Mouse (Mus musculus) mouse trophoblast stem cell (cell line): ENCODE data around the gene Ccdc102a.

Source experiments
- in situ Hi-C, 2 experiments: fragments of 300-500 bp; cut with MseI, MboI; formaldehyde crosslinking; loops; 2 replicates in 1 of 2; 3 replicates in 1 of 2; pipeline ENCODE4 v1.15.1; 2025

The Ccdc102a gene

DNA sequence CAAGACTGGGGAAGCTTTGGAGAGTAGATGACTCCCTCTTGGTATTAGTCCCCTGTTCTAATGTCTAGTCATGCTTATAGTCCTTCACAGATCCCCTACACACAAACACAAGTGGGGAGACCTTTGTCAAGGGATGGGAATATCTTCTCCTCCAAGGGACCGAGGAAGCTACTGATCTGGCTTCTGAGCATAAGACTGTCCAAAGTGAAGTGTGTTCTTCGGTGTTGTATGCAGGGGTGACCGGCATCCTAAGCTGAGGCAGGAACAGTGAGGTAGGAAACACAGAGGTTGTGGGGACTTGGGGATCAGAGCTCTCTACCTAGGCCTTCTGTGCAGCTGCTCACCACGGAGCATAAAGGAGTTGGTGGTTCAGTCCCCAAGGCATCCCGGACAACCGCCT lies 4.3 kb upstream of the Ccdc102a start:
- in situ Hi-C loops = no loop called here

DNA sequence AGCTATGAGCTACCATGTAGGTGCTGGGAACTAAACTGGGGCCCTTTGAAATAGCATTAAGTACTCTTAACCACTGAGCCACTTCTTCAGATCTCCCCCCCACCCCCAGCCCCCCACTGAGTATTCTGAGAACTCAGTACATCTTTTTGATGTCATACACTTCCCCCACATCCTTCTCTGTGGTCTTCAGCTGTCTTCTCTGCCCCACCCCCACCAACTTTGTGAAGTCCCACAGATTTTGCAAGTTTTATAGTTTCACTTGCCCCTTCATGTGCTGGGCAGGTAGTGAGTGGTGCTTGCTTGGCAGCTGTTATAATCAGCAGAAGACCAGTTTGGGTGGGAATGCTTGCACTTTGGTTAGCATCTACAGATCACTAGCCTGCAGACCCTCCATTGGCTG lies 1.4 kb upstream of the Ccdc102a start:
- in situ Hi-C loops = no loop called here

DNA sequence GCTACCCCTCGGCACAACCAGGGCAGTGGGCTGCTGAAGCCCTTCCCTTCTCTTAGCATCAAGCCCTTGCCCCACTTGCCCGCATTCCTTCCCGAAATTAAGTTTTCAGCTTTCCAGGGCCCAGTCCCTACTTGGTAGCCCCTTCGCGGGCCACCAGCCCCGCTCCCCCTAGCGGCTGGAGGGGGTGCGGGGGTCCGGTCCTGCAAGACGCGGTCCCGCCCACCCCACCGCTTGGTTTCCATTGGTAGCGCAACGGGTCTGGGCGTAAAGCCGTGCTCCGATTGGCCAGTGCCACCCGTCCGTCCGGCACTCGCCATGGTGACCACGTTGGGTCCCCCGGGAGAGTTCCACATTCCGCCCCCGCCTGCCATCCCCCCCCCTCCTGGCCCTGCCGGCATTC lies 546 bp downstream of the Ccdc102a start:
- in situ Hi-C loops = no loop called here

DNA sequence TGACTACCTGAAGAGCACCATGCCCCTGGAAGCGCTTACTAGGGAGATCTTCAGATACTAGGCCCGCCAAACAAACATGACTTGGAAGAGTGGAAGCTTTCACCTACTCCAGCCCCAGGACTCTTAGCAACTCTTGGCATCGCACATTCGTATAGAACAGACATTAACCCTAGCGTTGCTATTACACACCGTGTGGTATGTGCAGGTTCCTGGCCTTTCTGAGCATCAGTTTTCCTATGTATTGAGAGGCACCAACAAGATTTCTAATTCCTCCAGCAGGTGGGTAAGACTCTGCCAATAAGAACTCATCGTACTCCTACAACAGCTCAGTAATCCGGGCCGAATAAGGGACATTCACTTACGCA lies 956 bp downstream of the Ccdc102a start:
- in situ Hi-C loops = no loop called here

DNA sequence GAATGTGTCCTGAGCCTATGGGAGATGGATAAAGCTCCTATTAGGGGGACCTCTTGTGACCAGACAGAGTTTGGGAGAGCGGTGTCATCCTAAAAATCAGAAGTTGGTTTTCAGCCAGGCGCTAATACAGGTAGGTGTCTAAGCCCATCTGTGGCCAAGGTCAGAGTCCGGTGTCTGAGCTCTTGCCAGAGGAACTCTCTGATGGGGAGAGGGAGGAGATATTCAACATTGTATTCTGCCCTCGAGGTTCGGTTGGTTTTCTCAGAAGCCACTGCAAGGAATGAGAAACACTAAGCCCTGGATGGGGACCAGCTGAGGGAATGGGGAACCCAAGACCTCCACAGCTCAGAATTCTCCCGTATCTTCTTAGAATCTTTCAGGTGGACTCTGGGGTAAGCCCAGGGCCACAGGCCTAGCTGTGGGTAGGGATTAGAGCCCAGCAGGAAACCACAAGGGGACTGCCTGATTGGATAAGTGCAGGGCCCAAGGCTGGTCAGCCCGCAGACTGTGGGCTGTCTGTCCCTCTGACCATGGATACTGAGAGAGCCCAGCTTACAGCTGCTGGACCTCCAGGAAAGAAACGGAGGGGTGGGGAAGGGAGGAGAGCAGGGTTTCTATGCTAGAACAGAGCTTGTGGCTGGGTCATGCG lies 1.5 kb downstream of the Ccdc102a start:
- in situ Hi-C loops = no loop called here

DNA sequence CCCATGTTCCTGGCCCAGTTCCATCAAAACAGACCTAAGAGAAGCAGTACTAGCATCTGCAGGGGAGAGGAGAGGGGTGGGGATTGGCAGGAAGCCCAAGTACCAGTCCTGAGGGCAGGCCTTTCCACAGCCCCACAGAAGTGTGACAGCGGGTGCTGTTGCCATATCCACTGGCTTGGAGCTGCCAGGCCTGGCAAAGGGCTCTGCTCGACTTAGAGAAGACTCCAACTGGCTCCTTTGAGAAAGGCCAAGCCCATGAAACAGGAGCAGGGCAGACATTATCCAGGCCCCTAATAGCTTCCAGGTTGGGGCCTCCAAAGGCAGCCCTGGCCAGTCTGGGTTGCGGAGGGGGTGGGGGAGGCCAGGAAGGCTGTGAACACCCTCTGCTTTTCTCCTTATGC lies 3.2 kb downstream of the Ccdc102a start:
- in situ Hi-C loops = no loop called here

DNA sequence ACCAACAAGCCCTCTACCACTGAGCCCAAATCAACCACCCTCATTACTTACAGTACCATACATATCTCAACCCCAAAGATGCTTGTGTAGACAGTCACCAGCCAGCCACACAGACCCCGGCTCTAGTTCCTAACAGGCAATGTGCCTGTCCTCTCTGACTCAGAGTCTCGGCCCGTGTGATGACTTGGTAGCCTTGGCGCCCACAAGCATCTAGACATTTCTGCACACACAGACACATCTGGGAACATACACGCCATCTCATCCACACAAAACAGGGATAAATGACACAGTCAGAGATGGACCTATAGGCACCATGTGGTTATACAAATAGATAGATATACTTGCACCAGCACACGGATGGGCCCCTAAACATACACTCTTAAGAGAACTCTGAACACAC lies 3.6 kb downstream of the Ccdc102a start:
- in situ Hi-C loops = no loop called here

DNA sequence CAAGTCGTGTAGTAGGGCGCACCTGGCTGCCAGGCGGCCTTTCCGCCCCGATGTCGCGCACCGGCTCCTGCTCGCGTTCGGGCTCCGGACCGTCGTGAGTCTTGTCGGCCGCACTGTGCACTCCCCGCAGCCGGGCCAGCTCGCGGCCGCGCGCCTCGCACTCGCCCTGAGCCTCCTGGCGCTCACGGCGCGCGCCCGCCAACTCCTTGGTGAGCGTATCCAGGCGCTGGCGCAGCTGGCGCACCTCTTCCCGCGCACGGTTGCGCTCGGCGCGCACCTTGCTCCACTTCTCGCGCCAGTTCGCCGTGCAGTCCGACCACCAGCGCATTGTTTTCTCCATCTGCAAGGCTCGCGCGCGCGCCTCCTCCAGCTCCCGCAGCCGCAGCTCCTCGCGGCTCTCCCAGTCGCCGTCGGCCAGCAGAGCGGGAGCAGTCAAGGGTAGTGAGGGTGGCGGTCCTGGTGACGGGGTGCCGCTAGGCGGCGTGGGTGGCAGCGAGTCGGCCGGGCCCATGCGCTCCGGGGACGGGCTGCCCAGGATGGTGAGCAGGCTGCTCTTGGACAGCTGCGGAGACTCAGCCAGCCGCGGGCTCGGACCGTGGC lies 4.7 kb downstream of the Ccdc102a start:
- in situ Hi-C loops = no loop called here

DNA sequence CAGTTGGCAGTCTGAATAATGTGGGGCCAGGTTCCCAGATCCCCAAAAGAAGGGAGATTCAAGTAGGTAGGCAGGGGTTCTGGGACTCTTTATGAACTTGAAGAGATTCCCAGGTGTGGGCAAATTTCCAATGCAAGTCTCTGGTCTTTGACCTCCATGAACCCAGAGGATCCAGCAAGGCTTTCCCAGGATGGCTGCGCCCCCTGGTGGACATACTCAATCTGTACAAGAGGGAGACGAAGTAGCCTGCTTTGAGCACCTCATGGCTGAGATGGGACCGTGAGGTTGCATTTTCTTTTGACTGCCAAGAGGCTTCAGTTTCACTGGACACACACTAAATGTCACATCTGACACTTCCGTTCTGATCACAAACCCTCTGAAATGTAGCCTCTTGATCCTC lies 9.1 kb downstream of the Ccdc102a start:
- in situ Hi-C loops = loop anchor here (5.0 kb wide), 1 partner anchor 37 kb away; no protein-coding TSS in a partner anchor

DNA sequence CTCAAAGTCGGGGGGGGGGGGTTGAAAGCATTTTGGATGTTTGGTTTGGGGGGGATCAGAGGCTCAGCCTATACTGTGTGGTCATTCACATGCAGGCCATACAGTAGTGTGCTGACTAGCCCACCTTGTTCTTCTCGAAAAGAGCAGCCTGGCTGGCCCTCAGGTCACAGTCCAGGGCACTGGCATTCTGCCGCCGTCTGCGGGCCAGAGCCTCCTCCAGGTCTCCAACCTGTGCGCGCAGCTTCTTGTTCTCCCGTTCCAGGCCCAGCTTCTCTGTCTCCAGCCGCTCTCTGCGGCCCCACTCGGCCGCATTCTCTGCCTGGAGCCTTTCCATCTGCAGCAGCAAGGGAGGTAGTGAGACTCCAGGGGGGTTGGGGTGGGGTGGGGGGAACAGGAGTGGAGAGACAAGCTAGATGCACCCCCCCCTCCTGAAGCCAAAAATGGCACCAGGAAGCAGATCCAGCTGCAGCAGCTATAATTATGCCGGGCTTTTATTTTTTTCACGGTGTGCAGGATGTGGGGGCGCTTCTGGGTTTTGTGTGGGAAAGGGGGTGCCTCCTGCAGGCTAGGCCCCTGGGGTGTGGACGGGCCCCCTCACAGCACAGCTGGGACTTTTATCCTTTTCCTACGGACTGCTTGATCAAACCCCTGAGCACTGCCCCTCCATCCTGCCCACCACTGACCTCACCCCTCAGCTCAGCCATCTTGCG lies 10.2 kb downstream of the Ccdc102a start:
- in situ Hi-C loops = loop anchor here (5.0 kb wide), 1 partner anchor 35 kb away; no protein-coding TSS in a partner anchor

DNA sequence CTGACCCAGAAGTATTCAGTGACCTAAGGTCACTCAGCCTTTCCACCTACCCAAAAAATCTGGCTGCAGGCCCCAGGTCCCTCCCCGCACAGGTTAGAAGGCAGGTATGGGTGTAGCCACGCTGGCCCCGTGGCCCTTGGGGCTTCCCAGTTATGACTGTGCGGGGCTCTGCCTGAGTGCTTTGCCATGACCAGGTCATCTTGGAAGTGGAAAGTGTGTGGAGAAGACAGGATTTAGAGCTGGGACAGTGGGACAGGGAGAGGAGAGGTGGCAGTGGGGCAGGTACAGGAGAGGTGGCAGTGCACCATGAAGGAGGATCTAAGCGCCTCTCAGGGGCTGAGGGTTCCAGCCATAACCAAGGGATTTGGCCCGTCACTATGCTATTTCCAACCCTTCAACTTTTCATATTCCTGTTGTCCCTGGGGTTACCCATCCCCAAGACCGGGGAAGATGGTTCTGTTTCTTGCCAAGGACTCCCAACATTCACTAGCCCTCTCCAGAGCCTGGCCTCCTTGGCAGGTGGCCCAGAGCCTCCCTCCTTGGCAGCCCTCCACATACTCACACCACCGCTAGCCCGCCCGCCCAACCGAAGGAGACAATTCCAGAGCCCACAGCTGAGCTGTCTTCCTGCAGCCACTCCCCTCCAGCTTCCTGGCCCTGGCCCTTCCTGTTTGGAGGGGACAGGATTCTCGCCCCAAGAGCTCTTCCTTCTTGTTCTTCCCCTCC lies 13.3 kb downstream of the Ccdc102a start:
- in situ Hi-C loops = loop anchor here (5.0 kb wide), 1 partner anchor 32 kb away; no protein-coding TSS in a partner anchor

DNA sequence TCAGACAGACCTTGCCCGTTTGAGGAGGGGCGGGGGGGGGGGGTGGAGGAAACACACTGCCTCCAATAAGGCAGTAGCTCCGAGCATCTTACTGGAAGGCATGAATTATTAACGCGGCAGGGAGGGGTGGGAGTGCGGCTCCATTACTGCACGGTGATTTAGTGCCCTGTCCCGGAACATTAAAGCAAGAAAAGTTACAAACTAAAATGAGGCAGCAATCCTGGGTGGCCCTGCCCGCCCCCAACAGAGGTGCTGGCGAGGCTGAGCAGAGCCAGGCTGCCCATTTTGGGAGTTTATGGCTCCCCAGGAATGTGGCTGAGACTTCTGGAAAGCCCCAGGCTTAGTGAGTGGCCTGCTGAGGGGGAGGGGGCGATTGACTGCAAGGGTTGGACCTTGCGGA lies 14.2 kb downstream of the Ccdc102a start:
- in situ Hi-C loops = no loop called here

DNA sequence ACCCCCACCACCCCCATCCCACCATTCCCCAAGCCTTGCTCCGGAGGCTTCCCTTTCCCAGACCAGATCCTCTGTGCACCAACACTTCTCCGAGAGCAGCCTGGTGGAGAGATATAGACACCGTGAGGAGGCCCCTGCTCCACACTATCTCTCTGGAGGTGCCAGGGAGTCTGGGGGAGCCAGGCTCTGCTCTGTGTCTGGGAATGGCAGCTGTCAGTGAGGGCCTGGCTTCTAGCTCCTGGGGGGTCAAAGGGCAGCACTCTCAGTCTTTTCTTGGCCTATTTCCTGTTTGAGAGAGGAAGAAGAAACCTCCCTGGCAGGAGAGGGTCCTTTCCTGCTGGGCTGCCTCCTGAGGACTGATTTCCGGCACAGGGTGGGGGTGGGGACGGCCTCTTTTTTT lies 16.9 kb downstream of the Ccdc102a start:
- in situ Hi-C loops = no loop called here

DNA sequence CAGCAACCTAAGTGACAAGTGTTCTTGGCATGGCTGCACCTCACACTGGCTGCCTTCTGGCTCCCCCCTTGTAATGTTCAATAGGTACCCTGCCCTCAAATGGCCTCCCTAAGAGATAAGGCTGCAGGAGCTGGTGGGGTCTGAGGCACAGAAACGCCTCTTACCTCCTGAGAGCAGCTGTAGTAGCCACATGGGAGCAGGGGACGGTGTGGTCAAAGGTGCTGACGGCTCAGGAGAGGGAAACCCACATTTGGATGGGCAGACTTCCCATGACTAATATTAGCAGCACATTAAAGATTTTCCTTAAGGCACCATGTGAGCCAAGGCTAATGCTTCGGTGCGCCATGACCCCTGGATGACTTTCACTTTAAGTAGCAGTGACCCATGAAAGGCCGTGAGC lies 17.3 kb downstream of the Ccdc102a start:
- in situ Hi-C loops = no loop called here

DNA sequence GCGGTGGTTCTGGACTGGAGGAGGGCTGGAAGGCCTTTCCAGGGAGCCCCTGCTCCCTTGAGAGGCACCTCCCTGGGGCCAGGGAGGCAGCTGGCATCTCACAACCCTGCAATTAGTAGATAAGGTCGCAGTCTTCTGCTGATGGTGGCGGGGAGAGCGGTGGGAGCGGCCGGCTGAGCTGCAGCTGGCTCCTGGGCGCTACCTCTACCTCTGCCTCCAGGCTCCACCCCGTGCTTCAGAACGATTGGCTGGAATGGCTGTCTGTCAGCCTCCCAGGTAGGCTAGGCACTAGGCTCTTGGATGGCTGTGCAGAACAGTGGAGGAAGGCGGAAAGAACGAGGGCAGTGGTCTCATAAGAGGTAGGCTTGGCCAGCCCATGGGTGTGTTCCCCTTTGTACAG lies 18.6 kb downstream of the Ccdc102a start:
- in situ Hi-C loops = no loop called here

DNA sequence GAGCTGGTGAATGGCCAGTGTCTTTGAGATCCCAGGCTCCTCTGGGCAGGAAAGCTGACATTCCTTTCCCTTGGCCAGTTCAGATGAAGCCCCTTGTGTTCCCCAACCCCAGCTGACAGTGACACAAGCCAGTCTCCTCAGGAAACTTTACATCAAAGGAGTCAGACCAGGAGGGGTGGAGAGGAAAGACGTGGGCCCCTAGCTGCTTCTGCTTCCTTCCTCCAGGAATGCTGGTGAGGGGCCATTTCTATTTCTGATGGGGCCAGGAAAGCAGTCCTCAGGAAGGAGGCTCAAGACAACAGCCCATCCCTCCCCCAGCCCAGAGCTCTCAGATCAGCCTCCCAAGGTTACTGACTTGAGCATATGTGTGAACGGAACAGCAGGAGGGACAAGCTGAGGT lies 25.0 kb downstream of the Ccdc102a start:
- in situ Hi-C loops = no loop called here

DNA sequence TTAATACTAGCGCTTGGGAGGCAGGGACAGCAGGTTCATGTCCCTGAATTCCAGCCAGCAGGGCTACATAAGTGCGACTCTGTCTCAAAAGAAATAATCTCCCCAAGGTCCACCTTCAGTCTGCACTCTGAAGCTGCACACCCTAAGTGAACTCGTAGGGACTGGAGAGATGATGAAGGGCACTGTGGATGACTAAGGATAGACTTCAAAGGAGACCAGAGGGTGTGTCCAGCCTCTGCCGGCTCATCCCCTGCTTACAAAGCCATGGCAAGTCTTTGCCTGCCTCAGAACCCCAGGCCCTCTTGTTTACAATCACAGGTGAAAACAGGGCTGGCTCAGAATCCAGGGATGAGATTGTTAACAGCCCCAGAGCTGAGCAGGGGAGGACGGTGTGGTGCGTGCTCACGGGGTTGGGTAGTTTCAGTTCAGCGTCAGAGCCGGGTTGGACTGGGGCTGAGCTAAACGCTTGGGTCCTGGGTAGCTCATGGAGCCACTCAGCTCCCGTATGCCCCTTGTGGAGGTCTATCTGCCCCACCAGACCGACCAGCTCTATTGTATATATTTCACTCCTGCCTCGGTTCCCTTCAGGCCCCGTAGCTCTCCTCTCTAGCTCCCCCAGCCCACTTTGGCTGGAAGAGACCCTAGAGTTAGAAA lies 29.4 kb downstream of the Ccdc102a start:
- in situ Hi-C loops = no loop called here

DNA sequence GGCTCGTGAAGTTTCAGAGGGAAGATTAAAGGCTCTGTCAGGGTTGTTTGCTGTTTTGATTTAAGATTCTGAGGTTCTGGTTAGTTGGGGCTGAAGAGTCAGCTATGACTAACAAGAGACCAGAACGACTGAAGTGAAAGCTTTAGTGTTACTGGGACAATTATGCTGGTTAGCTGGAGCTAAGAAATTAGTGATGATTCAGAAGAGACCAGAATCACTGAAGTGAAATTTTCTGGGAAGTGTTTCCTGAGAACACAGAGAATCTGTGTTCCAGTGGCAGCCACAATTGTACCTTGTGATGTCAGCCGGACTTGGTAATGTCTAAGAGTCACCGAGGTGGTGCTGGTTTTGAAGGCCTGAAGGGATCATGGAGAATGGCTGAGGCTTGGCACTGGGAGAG lies 37.2 kb downstream of the Ccdc102a start:
- in situ Hi-C loops = no loop called here

DNA sequence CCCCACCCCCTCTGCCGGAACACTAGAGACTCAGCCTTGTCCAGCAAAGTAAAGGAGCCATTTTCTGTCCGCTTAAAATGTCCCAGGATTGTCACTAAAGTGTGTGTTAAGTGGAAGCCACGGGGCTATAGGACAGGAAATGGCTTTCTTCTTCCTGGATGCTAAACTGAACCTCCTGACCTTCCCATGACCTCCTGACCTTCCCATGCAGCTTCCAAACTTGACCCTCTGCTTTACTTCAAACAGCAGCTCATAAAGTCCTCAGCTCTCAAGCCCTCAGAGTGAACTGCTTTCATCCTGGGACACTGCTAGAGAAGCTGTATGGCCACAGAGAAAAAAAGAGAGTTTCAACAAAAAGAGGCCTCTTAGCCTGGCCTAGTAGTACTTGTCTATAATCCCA lies 41.1 kb downstream of the Ccdc102a start:
- in situ Hi-C loops = no loop called here

DNA sequence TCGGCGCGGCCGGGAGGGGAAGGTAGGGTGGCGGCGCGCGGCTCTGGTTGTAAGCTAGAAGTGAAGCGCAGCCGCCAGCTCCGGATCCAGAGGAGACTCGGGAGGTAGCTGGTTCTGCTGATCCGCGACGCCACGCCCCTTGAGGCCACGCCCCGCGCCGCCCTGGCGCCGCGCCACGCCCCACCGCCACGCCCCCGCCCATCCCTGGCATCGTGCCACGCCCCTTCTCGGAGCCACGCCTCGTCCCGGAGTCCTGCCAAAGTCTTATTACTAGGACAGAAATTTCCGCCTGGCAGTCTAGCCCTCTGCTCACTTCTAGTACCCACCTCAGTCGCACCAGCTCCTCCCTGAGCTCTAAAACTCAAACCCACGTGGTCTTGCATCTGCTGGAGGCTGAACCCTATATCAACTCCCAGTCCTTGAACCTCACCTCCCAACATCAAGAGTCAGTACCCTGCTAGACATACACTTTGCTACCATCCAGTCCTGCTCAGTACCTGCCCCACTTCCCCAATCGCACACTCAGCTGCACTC lies 41.6 kb downstream of the Ccdc102a start, which contains the start of gene Dok4:
Gene Dok4, minus strand, starts transcription at position 134 of the 534 bp plus-strand sequence.
- in situ Hi-C loops = no loop called here

DNA sequence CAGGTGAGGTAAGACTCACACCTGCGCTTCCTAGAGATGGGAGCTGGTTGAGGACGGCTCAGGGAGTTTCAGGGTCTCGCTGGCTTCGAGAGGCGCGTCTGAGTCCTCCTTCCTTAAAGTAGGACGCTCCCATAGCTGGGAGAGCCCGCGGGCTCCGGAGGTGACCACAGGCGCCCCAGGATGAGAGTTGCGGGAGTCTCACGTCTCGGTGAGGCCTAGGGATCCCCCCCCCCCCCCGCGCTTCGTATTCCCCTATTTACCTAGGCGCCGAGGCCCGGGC lies 42.1 kb downstream of the Ccdc102a start:
- in situ Hi-C loops = no loop called here
